Mouse (Mus musculus) forebrain, postnatal 0 days (tissue): ENCODE measurements around the gene C1qtnf2. TPM values are rescaled to one million over a fixed set of nuclear protein-coding genes. Genes with fewer than 3 reads are reported as not detected.

ENCODE experiments used
- ATAC-seq: fragments of 200-750 bp; cut with Nextera tagmentation; 2 replicates; pipeline ENCODE4 v1.8.0; 2017; ENCODE audit warnings: mild to moderate bottlenecking, moderate library complexity
- DNase-seq: peaks from one replicate; pipeline ENCODE4 v3.0.0-alpha.2; 2015
- H3K27ac ChIP-seq: fragments of 300-500 bp; sonication (generic); 2 replicates; pipeline ENCODE4 v1.5.1; 2014; ENCODE audit warnings: low read depth, mild to moderate bottlenecking, antibody characterized with exemption, low read length, moderate library complexity, mixed read lengths
- H3K27me3 ChIP-seq: fragments of 300-500 bp; sonication (generic); 2 replicates; pipeline ENCODE4 v1.6.1; 2014; ENCODE audit warnings: mild to moderate bottlenecking, low read length, mixed read lengths; ENCODE audit not compliant: insufficient read depth
- H3K36me3 ChIP-seq: fragments of 300-500 bp; sonication (generic); 2 replicates; pipeline ENCODE4 v1.6.1; 2014; ENCODE audit warnings: mild to moderate bottlenecking, moderate library complexity; ENCODE audit not compliant: insufficient read depth
- H3K4me1 ChIP-seq: fragments of 300-500 bp; sonication (generic); 2 replicates; pipeline ENCODE4 v1.6.1; 2014; ENCODE audit warnings: antibody characterized with exemption; ENCODE audit not compliant: insufficient read depth
- H3K4me2 ChIP-seq: fragments of 300-500 bp; sonication (generic); 2 replicates; pipeline ENCODE4 v1.6.1; 2014; ENCODE audit warnings: low read depth, mild to moderate bottlenecking, moderate library complexity
- H3K4me3 ChIP-seq: fragments of 300-500 bp; sonication (generic); 2 replicates; pipeline ENCODE4 v1.5.1; 2014; ENCODE audit warnings: low read depth, low read length, mixed read lengths
- H3K9ac ChIP-seq: fragments of 300-500 bp; sonication (generic); 2 replicates; pipeline ENCODE4 v1.6.1; 2014; ENCODE audit warnings: mild to moderate bottlenecking
- H3K9me3 ChIP-seq: fragments of 300-500 bp; sonication (generic); 2 replicates; pipeline ENCODE4 v1.6.1; 2016; ENCODE audit warnings: low read length
- CTCF ChIP-seq: sonication (generic); IDR thresholded peaks from 2 replicates; pipeline ENCODE4 v1.5.1; 2016; ENCODE audit warnings: antibody characterized with exemption, control low read depth, low read depth
- WGBS: fragments of 180-500 bp; shearing (Covaris S2); extraction: QIAGEN DNeasy Blood & Tissue Kit; methylation state at CpG from one replicate; pipeline ENCODE4 v1.1.7; 2014; 5-methylcytosine and 5-hydroxymethylcytosine counted together
- polyA plus RNA-seq: library from polyadenylated mRNA; unstranded; fragments of >200 nt; fragmentation: Nextera tagmentation; extraction: Ambion mirVana; gene quantifications from 2 replicates; pipeline ENCODE4 v1.2.1, GENCODE M21; 2015
- total RNA-seq: library from RNA; depleted of rRNA; stranded (reverse); fragments of >200 nt; gene quantifications from 2 replicates; pipeline ENCODE4 v1.2.3, GENCODE M21; 2014

The C1qtnf2 gene
- total and polyA plus RNA-seq, 2 experiments from 2014 or later = 16.8 to 17.6 TPM

GRCm38 (mm10) chr11:43495532-43495931 lies 21.5 kb downstream of the C1qtnf2 start:
- Histone ChIP-seq H3K4me3 (no peak overlapping the region), H3K4me1 (no peaks in the 10 kb centered on the region), H3K27ac (no peak overlapping the region), H3K36me3 (no peaks in the 10 kb centered on the region), H3K9me3 (peaks cover 4% of the 10 kb centered on the region), H3K9ac (no peak overlapping the region), H3K4me2 (no peak overlapping the region), H3K27me3 (no peaks in the 10 kb centered on the region)
- DNase-seq (peak; percentile 43), ATAC-seq (no peak)
- no peak for TF ChIP-seq CTCF
- 32% methylated on average over 3 of the region's 3 CpGs for WGBS

GRCm38 (mm10) chr11:43501256-43501655 lies 27.2 kb downstream of the C1qtnf2 start:
- WGBS = 72% methylated on average over 6 of the region's 6 CpGs
- Histone ChIP-seq H3K9ac (no peak overlapping the region), H3K27me3 (no peaks in the 10 kb centered on the region), H3K4me1 (no peaks in the 10 kb centered on the region), H3K27ac (no peak overlapping the region), H3K36me3 (no peaks in the 10 kb centered on the region), H3K9me3 (peaks cover 4% of the 10 kb centered on the region), H3K4me3 (no peak overlapping the region), H3K4me2 (no peak overlapping the region)
- DNase-seq (no peak), ATAC-seq (peak; percentile 12; the same call in 1 of the 2 replicates)
- no peak for TF ChIP-seq CTCF

- Histone ChIP-seq H3K27me3 (no peaks in the 10 kb centered on the region), H3K4me1 (no peaks in the 10 kb centered on the region), H3K36me3 (no peaks in the 10 kb centered on the region), H3K4me2 (no peak overlapping the region), H3K27ac (no peak overlapping the region), H3K9me3 (no peaks in the 10 kb centered on the region), H3K4me3 (no peak overlapping the region), H3K9ac (no peak overlapping the region)
- TF ChIP-seq CTCF = no peak
- ATAC-seq (peak; percentile 8; the same call in 1 of the 2 replicates), DNase-seq (no peak)
- 65% methylated on average over 7 of the region's 7 CpGs for WGBS
Observed at GRCm38 (mm10) chr11:43505188-43505587, 31.1 kb downstream of the C1qtnf2 start.

GRCm38 (mm10) chr11:43507976-43508375 lies 33.9 kb downstream of the C1qtnf2 start:
- WGBS = 79% methylated on average over 6 of the region's 6 CpGs
- DNase-seq (no peak), ATAC-seq (no peak)
- H3K36me3 ChIP-seq = no peaks in the 10 kb centered on the region
- H3K27ac ChIP-seq = no peak overlapping the region
- H3K4me2 ChIP-seq = no peak overlapping the region
- H3K4me3 ChIP-seq = no peak overlapping the region
- no peaks in the 10 kb centered on the region for H3K27me3 ChIP-seq
- H3K9ac ChIP-seq = no peak overlapping the region
- no peaks in the 10 kb centered on the region for H3K4me1 ChIP-seq
- TF ChIP-seq CTCF = no peak
- H3K9me3 ChIP-seq = no peaks in the 10 kb centered on the region

GRCm38 (mm10) chr11:43509878-43510277 lies 35.8 kb downstream of the C1qtnf2 start:
- Histone ChIP-seq H3K4me2 (no peak overlapping the region), H3K36me3 (no peaks in the 10 kb centered on the region), H3K4me1 (no peaks in the 10 kb centered on the region), H3K27me3 (no peaks in the 10 kb centered on the region), H3K4me3 (no peak overlapping the region), H3K9me3 (no peaks in the 10 kb centered on the region), H3K27ac (no peak overlapping the region), H3K9ac (no peak overlapping the region)
- ATAC-seq = no peak
- no peak for DNase-seq
- no peak for TF ChIP-seq CTCF
- WGBS = 94% methylated on average over 5 of the region's 5 CpGs

DNA sequence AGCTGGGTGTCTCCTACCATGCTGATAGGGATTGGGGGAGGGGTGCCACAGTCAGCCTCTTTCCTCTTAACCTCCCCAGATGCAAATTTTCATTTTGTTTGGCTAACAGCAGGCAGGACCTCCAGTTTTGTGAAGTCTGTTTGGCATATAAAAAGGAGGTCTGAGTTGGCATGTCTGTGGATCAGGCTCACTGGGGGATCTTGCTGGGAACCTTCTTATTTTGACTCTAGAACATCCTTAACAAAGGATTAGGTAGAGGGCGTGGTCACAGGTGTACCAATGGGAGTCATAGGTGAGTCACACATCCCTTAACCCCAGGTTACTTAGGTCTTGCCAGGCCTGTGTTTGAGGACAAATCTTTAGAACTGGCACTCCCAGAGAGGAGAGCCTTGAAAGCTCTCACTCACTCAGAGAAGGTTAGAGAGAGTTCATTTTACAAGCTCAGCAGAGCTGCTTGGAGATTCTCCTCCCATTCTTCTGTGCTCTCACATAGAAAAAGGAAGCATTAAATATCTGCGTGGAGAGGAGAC lies 38.6 kb downstream of the C1qtnf2 start:
- Histone ChIP-seq H3K27ac (no peak overlapping the region), H3K9me3 (no peaks in the 10 kb centered on the region), H3K4me2 (no peak overlapping the region), H3K4me1 (no peaks in the 10 kb centered on the region), H3K9ac (no peak overlapping the region), H3K4me3 (no peak overlapping the region), H3K36me3 (no peaks in the 10 kb centered on the region), H3K27me3 (no peaks in the 10 kb centered on the region)
- no peak for TF ChIP-seq CTCF
- DNase-seq (no peak), ATAC-seq (no peak)
- WGBS = 69% methylated on average over 2 of the region's 2 CpGs

- WGBS = 41% methylated on average over 8 of the region's 8 CpGs
- Histone ChIP-seq H3K9ac (no peak overlapping the region), H3K27ac (no peak overlapping the region), H3K27me3 (no peaks in the 10 kb centered on the region), H3K9me3 (no peaks in the 10 kb centered on the region), H3K4me2 (no peak overlapping the region), H3K36me3 (no peaks in the 10 kb centered on the region), H3K4me1 (no peaks in the 10 kb centered on the region), H3K4me3 (no peak overlapping the region)
- no peak for DNase-seq
- peak; percentile 59 for TF ChIP-seq CTCF
- ATAC-seq = 0 out of 2 replicates have a peak, but pooled peaks have one; percentile 10
Observed at GRCm38 (mm10) chr11:43516344-43517021, 42.4 kb downstream of the C1qtnf2 start.
